Mouse (Mus musculus): ENCODE results near the gene Ccndbp1. TPM values are rescaled to one million over a fixed set of nuclear protein-coding genes. Genes with fewer than 3 reads are reported as not detected.

Ccndbp1 gene
- polyA plus RNA-seq, 1 experiment from 2014 or later = 53.5 TPM

DNA sequence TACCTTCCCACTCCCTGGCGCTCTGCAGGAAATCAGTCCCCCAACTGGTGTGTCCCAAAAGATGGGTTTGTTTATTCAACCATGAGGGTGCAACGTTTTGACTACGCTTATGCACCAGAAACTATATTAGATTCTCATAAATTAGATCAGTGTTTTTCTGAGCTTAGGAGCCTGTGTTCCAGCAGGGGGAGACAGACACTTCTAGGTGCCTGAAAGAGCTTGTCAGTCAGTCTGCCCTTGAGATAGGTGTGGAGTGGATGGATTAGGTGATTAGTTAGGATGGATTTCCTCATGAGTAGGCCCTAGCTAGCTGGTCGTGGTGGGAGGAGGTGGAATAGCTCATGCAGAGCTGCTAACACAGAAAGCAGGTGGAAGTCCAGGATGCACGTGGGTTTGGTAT, 32.9 kb downstream of the Ccndbp1 start:
- no peak overlapping the region for H3K9ac ChIP-seq (replicated peaks)
- no peak overlapping the region for H3K4me3 ChIP-seq
- H3K9me3 ChIP-seq = no peaks in the 10 kb centered on the region
- H3K36me3 ChIP-seq = no peaks in the 10 kb centered on the region
- H3K27ac ChIP-seq (replicated peaks) = no peak overlapping the region
- H3K27me3 ChIP-seq = no peaks in the 10 kb centered on the region
- no peak overlapping the region for H3K4me2 ChIP-seq (replicated peaks)
- no peaks in the 10 kb centered on the region for H3K4me1 ChIP-seq
- no peak for ATAC-seq (ENCODE audit: low FRiP score, low read depth)
- 56% methylated on average over 5 of the region's 5 CpGs for WGBS

DNA sequence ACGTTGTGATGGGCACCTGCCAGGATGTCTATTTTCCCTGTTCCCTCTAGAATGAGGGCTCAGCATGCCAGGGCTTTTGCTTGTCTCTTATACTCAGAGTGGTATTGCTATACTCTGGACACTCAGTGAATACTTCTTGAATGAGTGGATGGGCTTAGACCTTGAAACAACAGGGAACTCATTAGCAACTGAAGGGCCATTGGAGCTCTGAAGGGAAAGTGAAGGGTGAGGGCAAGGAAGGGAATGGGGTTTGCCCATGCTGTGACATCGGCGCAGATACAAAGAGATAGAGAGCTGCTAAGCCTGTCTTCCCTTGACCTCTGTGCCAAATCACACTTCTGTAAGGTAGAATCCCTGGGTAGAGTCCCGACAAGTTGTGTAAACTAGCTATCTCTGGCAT, 37.5 kb downstream of the Ccndbp1 start:
- no peak for ATAC-seq (ENCODE audit: low FRiP score, low read depth)
- no peak overlapping the region for H3K4me3 ChIP-seq
- no peaks in the 10 kb centered on the region for H3K9me3 ChIP-seq
- H3K36me3 ChIP-seq = no peaks in the 10 kb centered on the region
- WGBS = 73% methylated on average over 4 of the region's 4 CpGs
- no peaks in the 10 kb centered on the region for H3K4me1 ChIP-seq
- no peaks in the 10 kb centered on the region for H3K27me3 ChIP-seq
- no peak overlapping the region for H3K9ac ChIP-seq (replicated peaks)
- H3K4me2 ChIP-seq (replicated peaks) = no peak overlapping the region
- no peak overlapping the region for H3K27ac ChIP-seq (replicated peaks)

DNA sequence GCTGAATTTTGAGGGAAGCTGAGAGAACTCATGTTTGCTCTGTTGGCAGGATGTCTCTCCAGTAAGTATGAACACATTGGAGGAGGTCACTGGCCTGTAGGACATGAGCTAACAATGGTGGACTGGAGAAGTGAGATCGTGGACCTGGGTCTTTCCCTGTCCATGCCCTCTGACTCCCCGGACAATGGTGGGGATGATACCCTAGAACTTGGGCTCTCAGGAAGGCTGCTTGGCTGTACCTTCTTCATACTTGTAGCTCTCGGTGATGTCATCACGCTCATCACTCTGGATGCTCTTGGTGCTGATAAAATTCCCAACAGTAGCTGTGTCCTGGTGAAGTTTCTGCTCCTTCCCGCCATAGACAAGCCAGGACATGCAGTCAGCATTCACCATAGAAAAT, 44.0 kb downstream of the Ccndbp1 start:
- Histone ChIP-seq H3K9ac (replicated peaks) (no peak overlapping the region), H3K36me3 (no peaks in the 10 kb centered on the region), H3K4me1 (no peaks in the 10 kb centered on the region), H3K4me2 (replicated peaks) (no peak overlapping the region), H3K27ac (replicated peaks) (no peak overlapping the region), H3K9me3 (no peaks in the 10 kb centered on the region), H3K27me3 (no peaks in the 10 kb centered on the region), H3K4me3 (no peak overlapping the region)
- WGBS = 90% methylated on average over 5 of the region's 5 CpGs
- ATAC-seq (ENCODE audit: low FRiP score, low read depth) = no peak

DNA sequence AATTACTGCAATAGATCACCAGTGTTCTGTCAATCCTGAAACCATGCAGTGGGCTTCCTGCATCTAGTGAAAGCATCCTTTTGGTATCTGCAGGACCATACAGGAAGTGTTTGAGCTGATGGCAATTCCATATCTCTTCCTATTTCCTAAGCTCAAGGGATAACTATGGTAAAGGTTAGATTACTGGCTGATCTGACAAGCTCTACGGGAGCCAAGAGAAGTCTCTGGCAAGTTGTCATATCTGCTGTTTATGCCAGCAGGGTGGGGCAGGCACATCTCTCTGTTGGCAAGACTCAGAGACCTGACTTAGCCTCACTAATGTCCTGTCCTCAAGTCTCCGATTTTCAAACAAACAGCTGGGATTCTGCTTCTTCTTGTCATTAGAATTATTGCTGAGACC, 45.9 kb downstream of the Ccndbp1 start:
- no peaks in the 10 kb centered on the region for H3K4me1 ChIP-seq
- H3K36me3 ChIP-seq = no peaks in the 10 kb centered on the region
- H3K4me3 ChIP-seq = no peak overlapping the region
- no peaks in the 10 kb centered on the region for H3K27me3 ChIP-seq
- ATAC-seq (ENCODE audit: low FRiP score, low read depth) = no peak
- H3K4me2 ChIP-seq (replicated peaks) = no peak overlapping the region
- no peak overlapping the region for H3K27ac ChIP-seq (replicated peaks)
- H3K9me3 ChIP-seq = no peaks in the 10 kb centered on the region
- H3K9ac ChIP-seq (replicated peaks) = no peak overlapping the region
- WGBS = 75% methylated on average over 2 of the region's 2 CpGs

DNA sequence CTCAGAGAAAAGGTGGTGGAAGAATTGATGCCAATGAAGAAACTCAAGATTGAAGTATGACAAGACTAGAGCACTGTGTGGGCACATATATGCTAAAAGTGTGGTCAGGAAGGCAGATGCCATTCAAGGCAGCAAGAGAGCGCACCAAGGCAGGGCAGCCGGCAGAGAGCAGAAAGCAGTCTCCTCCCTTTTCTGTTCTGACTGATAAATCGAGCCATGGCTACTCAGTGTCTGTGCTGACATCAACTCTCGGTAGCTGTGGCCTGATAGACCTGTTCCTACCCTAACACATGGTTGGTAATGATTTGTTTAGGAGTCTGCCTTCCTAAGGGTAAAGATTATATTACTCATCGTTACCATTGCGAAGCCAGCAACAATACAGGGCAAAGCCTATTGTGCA, 47.7 kb downstream of the Ccndbp1 start:
- 81% methylated on average over 6 of the region's 6 CpGs for WGBS
- H3K27ac ChIP-seq (replicated peaks) = no peak overlapping the region
- no peaks in the 10 kb centered on the region for H3K36me3 ChIP-seq

DNA sequence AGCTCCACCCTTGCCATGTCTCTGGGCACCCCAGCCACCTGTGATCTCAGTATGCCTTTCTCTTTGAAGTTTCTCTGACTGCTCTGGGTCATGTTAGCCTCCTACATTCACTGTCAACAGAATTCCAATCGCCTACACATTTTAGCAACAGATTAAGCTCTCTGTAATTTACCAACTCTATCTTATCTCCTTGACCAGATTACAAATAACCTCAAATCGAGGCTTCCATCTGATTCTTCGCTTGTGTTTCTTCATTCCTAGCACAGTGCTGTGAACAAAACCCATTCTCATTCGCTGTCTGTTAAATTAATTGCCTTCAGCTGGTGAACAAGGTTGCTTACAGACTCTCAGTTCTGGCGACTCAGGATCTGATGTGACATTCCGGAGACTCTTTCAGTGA, 49.8 kb downstream of the Ccndbp1 start:
- H3K4me2 ChIP-seq (replicated peaks) = no peak overlapping the region
- 73% methylated on average over 6 of the region's 6 CpGs for WGBS
- H3K27ac ChIP-seq (replicated peaks) = no peak overlapping the region
- ATAC-seq (ENCODE audit: low FRiP score, low read depth) = no peak
- H3K9ac ChIP-seq (replicated peaks) = no peak overlapping the region
- no peaks in the 10 kb centered on the region for H3K9me3 ChIP-seq
- no peak overlapping the region for H3K4me3 ChIP-seq
- no peaks in the 10 kb centered on the region for H3K4me1 ChIP-seq
- H3K27me3 ChIP-seq = no peaks in the 10 kb centered on the region
- no peaks in the 10 kb centered on the region for H3K36me3 ChIP-seq

More for the DNA sequence above, 47.7 kb downstream of the Ccndbp1 start:
- H3K27me3 ChIP-seq = no peaks in the 10 kb centered on the region
- no peak for ATAC-seq (ENCODE audit: low FRiP score, low read depth)
- no peak overlapping the region for H3K4me3 ChIP-seq
- no peak overlapping the region for H3K9ac ChIP-seq (replicated peaks)
- no peak overlapping the region for H3K4me2 ChIP-seq (replicated peaks)
- no peaks in the 10 kb centered on the region for H3K4me1 ChIP-seq
- no peaks in the 10 kb centered on the region for H3K9me3 ChIP-seq

DNA sequence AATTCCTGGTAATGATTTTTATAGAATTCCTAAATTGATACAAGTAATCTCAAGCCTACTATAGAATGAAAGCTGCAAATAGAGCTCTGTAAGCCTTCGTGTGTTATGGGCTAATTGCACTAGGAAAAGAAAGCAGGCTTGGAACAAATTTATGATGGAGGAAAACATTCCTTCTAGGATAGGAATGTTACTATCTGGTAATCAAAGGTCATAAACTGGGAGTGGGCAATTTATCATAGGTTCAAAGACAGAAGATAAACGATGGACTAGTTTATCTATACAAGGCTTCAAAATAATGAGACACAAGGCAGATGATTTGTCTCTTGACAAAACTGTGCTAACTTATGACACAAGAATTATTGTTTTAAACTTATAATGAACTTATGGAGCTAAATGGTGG, 53.1 kb downstream of the Ccndbp1 start:
- no peak for ATAC-seq (ENCODE audit: low FRiP score, low read depth)
- 90% methylated on average over 2 of the region's 2 CpGs for WGBS
- Histone ChIP-seq H3K27ac (replicated peaks) (no peak overlapping the region), H3K4me2 (replicated peaks) (no peak overlapping the region), H3K4me1 (no peaks in the 10 kb centered on the region), H3K27me3 (no peaks in the 10 kb centered on the region), H3K36me3 (no peaks in the 10 kb centered on the region), H3K4me3 (no peak overlapping the region), H3K9ac (replicated peaks) (no peak overlapping the region), H3K9me3 (no peaks in the 10 kb centered on the region)

Small RNAs within 50 kb of the gene (microRNA-seq; reads per million reads assigned to microRNA genes)
- gene Gm44325 = not detected

Other genes starting within 250 kb of the Ccndbp1 start
- gene Cdan1, start 158.3 kb upstream of the Ccndbp1 start, polyA plus RNA-seq (2016; fragmentation: Nextera tagmentation; extraction: Ambion mirVana) = 8.0 and 10.5 TPM in 2 replicates
- 12.9 and 15.6 TPM in 2 replicates for gene Ttbk2, start 157.8 kb upstream of the Ccndbp1 start, polyA plus RNA-seq (2016; fragmentation: Nextera tagmentation; extraction: Ambion mirVana)
- gene Ubr1, start 37.7 kb upstream of the Ccndbp1 start, polyA plus RNA-seq (2016; fragmentation: Nextera tagmentation; extraction: Ambion mirVana) = 34.1 and 34.4 TPM in 2 replicates
- gene Tmem62, start 31.4 kb upstream of the Ccndbp1 start, polyA plus RNA-seq (2016; fragmentation: Nextera tagmentation; extraction: Ambion mirVana) = 5.7 and 6.2 TPM in 2 replicates
- gene Epb42, start 28.7 kb downstream of the Ccndbp1 start, polyA plus RNA-seq (2016; fragmentation: Nextera tagmentation; extraction: Ambion mirVana) = 4.0 and 5.5 TPM in 2 replicates
- gene Tgm5, start 77.4 kb downstream of the Ccndbp1 start, polyA plus RNA-seq (2016; fragmentation: Nextera tagmentation; extraction: Ambion mirVana) = not detected in 2 replicates
- not detected in 2 replicates for gene Tgm7, start 101.4 kb downstream of the Ccndbp1 start, polyA plus RNA-seq (2016; fragmentation: Nextera tagmentation; extraction: Ambion mirVana)
- 29.7 and 34.4 TPM in 2 replicates for gene Adal, start 132.0 kb downstream of the Ccndbp1 start, polyA plus RNA-seq (2016; fragmentation: Nextera tagmentation; extraction: Ambion mirVana)
- 21.2 and 24.2 TPM in 2 replicates for gene Lcmt2, start 132.2 kb downstream of the Ccndbp1 start, polyA plus RNA-seq (2016; fragmentation: Nextera tagmentation; extraction: Ambion mirVana)
- 81.9 and 82.5 TPM in 2 replicates for gene Tubgcp4, start 162.3 kb downstream of the Ccndbp1 start, polyA plus RNA-seq (2016; fragmentation: Nextera tagmentation; extraction: Ambion mirVana)
- gene Zscan29, start 162.7 kb downstream of the Ccndbp1 start, polyA plus RNA-seq (2016; fragmentation: Nextera tagmentation; extraction: Ambion mirVana) = 14.3 TPM in 2 replicates

Data from midbrain, embryonic 12.5 days (tissue).